ENCODE assay signal across 9 mouse cellular contexts in genomic region chr7:120754671-120755070, GRCm38 (mm10). TPM values are rescaled to one million over a fixed set of nuclear protein-coding genes. Genes with fewer than 3 reads are reported as not detected.
DNase-seq lines count a peak whose midpoint lies in the region; ATAC-seq lines count a peak whose summit lies in the region.
"Had no signal": no experiment of that assay in that cellular context is flagged by ENCODE, and none has a peak within 500 bp of the region (broad histone marks: within the 10 kb centered on the region; RNA-seq: fewer than 3 reads in every experiment).

No protein-coding gene starts in this region.

- ATAC-seq in inflammation-experienced regulatory T-cells, adult 6 months, result peak; percentile 87

- DNase-seq in R1 (ENCODE audit: low read depth, low spot score), result peak; percentile 84
- DNase-seq in cerebellum, adult 9-11 months, result peak; percentile 62
- peak; percentile 35 to 79 for DNase-seq in frontal cortex, postnatal 14 days (ENCODE audit: low spot score in 2 of 2)
- peak; percentile 39 to 75 for DNase-seq in left cerebral cortex, adult 8-10 months (ENCODE audit: low spot score in 2 of 2)
- peak; percentile 89 for DNase-seq in mesoderm, embryonic 11.5 days (ENCODE audit: low read depth, low spot score)
- DNase-seq in right cerebral cortex, postnatal 36 days (ENCODE audit: low spot score in 2 of 2), result peak; percentile 57 to 70
- peak; percentile 67 to 82 for DNase-seq in urinary bladder, postnatal 36 days (ENCODE audit: low spot score in 2 of 2)

RNA-seq across cellular contexts. Expression of gene Vwa3a, which starts 15.6 kb away (rescaled TPM):
- polyA plus RNA-seq in inflammation-experienced regulatory T-cells, adult 6 months (2017; shearing (Covaris generic)), result not detected
- total RNA-seq in left cerebral cortex, adult 8-10 months (2022), result 10 to 100 TPM; 15.4 to 20.7 (median 15.9) TPM

RNA-seq across cellular contexts. Expression of gene Gm5737, which starts 57.5 kb away (rescaled TPM):
- polyA plus RNA-seq in inflammation-experienced regulatory T-cells, adult 6 months (2017; shearing (Covaris generic)), result not detected
- under 1 TPM in 1 of 4 experiments, not detected in 3; 0.30 TPM for total RNA-seq in left cerebral cortex, adult 8-10 months (2022)
- polyA plus RNA-seq: myocyte had no signal

Comparison
In these comparisons a context has a peak if more than half of its experiments do, and no peak if none do; other contexts are left out.
1. Peak in every context shown above with its lines: DNase-seq and ATAC-seq.